Mouse (Mus musculus) cortical plate, adult 2 months (tissue): ENCODE data around the gene Comp. TPM values are rescaled to one million over a fixed set of nuclear protein-coding genes. Genes with fewer than 3 reads are reported as not detected.

Experiments used
- H3K27ac ChIP-seq: fragments of 200-500 bp; 2 replicates; pipeline ENCODE4 v1.5.1; 2012; ENCODE audit warnings: low read length, control low read depth, inconsistent platforms; ENCODE audit not compliant: insufficient read depth
- H3K4me1 ChIP-seq: fragments of 200-500 bp; 2 replicates; pipeline ENCODE4 v1.6.1; 2011; ENCODE audit warnings: low read length; ENCODE audit not compliant: control insufficient read depth, insufficient read depth
- H3K4me3 ChIP-seq: fragments of 200-500 bp; 2 replicates; pipeline ENCODE4 v1.5.1; 2011; ENCODE audit warnings: mild to moderate bottlenecking, low read length, control low read depth; ENCODE audit not compliant: insufficient read depth
- CTCF ChIP-seq: fragments of 200-500 bp; IDR thresholded peaks from 2 replicates; pipeline ENCODE4 v1.5.1; 2011; ENCODE audit warnings: mild to moderate bottlenecking, control low read depth, low read length; ENCODE audit not compliant: insufficient read depth; ENCODE audit errors: extremely low read depth
- POLR2A ChIP-seq: fragments of 200-500 bp; IDR thresholded peaks from 2 replicates; pipeline ENCODE4 v1.6.1; 2011; ENCODE audit warnings: mild to moderate bottlenecking, low read length, control low read depth; ENCODE audit not compliant: insufficient read depth; ENCODE audit errors: extremely low read depth
- polyA plus RNA-seq: library from polyadenylated mRNA; depleted of rRNA; stranded (reverse); fragments of >200 nt; gene quantifications from 2 replicates; pipeline ENCODE4 v1.2.3, GENCODE M21; 2012

The Comp gene
- polyA plus RNA-seq, 1 experiment, result 0.19 TPM

DNA sequence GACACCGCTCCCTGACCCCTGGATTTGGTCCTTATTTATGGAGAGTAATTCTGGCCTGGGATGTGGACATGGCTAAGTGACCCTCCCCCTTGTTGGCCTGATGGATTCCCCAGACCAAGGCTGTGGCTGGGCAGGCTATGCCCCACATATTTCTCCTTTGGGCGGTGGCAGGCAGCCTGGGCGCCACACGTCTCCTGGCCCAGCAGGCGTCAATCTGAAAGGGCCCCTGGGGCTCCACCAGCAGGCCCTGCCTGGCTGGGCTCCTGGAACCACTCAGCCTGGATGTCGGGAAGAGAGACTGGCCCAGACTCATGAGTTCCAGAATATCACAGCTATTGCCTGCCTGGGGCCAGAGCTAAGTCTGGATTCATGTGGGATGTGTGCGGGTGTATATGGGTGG lies 2.9 kb upstream of the Comp start:
- no peaks in the 10 kb centered on the region for H3K4me1 ChIP-seq
- no peak overlapping the region for H3K4me3 ChIP-seq
- TF ChIP-seq POLR2A, result no peak
- TF ChIP-seq CTCF, result no peak
- no peak overlapping the region for H3K27ac ChIP-seq

GRCm38 (mm10) chr8:70371951-70372350 lies 1.4 kb upstream of the Comp start:
- no peak for TF ChIP-seq CTCF
- TF ChIP-seq POLR2A, result no peak
- Histone ChIP-seq H3K4me1 (no peaks in the 10 kb centered on the region), H3K4me3 (no peak overlapping the region), H3K27ac (no peak overlapping the region)

DNA sequence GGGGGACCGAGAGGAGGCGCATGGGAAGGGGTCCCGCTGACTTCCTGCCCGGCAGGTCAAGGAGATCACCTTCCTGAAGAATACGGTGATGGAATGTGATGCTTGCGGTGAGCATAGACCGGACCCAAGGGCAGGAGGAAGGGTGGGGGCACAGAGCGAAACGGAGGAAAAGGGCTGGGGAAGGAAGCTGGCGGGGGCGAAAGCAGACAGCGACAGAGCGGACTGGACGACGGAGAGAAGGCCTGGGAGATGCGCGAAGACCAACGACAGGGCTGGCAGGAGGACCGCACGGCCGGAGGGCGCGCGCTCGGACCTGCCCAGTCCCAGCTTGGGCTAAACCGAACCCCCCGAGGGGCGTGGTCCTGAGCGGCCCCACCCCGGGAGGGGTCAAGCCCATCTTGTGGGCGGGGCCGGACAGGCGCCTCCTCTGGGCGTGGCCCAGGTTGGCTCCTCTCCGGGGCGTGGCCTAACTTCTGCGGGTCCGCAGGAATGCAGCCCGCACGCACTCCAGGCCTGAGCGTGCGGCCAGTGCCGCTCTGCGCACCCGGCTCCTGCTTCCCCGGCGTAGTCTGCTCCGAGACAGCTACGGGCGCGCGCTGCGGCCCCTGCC lies 1.1 kb downstream of the Comp start:
- H3K27ac ChIP-seq, result no peak overlapping the region
- TF ChIP-seq POLR2A, result no peak
- TF ChIP-seq CTCF, result no peak
- no peaks in the 10 kb centered on the region for H3K4me1 ChIP-seq

DNA sequence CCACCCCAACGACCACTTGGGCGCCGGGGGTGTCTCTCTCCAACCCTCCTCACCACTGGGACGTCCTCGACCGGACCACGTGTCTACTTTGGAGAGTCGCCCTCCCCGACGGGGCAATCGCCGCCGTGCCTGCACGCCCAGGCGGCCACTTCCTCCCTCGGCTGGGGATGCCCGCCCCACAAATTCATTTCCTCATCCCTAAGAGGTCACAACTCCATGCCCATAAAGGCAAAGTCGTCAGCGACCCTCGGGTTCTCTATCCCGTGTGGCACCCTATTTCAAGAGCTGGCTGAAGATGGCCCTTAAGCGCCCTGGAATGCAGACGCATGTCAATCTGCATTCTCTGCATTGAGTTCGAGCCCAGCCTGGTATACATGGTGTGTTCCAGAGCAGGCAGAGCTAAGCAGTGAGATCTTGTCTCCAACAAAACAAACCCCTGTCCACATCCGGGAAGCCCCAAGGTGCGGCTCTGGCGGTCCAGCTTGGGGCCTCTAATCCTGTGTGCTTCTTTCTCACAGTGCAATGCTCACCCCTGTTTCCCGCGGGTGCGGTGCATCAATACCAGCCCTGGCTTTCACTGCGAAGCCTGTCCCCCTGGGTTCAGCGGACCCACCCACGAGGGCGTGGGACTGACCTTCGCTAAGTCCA lies 2.0 kb downstream of the Comp start:
- H3K27ac ChIP-seq, result no peak overlapping the region
- no peaks in the 10 kb centered on the region for H3K4me1 ChIP-seq
- H3K4me3 ChIP-seq, result no peak overlapping the region
- TF ChIP-seq POLR2A (no peak), CTCF (no peak)

More for the DNA sequence above, 1.1 kb downstream of the Comp start:
- 0 out of 2 replicates have a peak overlapping the region, but pooled peaks have one; percentile 4 for H3K4me3 ChIP-seq

DNA sequence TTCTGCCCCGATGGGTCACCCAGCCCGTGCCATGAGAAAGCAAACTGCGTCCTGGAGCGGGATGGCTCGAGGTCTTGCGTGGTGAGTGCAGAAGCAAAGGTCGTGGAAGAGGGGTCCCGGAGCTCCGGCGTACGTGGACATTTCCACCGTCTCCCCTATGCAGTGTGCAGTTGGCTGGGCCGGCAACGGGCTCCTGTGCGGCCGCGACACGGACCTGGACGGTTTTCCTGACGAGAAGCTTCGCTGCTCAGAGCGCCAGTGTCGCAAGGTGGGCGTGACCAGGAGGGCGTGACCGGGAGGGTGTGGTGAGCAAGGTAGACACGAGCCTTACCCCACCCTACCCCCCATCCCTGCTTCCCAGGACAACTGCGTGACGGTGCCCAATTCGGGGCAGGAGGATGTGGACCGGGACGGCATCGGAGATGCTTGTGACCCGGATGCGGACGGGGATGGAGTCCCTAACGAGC lies 3.0 kb downstream of the Comp start:
- Histone ChIP-seq H3K4me3 (no peak overlapping the region), H3K4me1 (no peaks in the 10 kb centered on the region), H3K27ac (no peak overlapping the region)
- TF ChIP-seq POLR2A (no peak), CTCF (no peak)

DNA sequence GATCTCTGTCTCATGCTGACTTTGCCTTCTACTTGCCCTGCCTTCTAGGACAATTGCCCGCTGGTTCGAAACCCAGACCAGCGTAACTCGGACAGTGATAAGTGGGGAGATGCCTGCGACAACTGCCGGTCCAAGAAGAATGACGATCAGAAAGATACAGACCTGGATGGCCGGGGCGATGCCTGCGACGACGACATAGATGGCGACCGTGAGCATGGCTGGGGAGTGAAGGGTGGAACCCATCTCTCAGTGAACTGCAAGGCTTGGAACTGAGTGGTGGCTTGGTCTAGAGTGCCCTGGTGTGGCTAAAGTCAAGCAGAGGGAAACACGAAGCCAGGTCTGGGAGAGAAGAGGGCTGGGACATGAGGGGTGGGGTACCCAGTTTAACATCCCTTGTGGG lies 3.7 kb downstream of the Comp start:
- TF ChIP-seq CTCF (no peak), POLR2A (no peak)
- no peaks in the 10 kb centered on the region for H3K4me1 ChIP-seq
- no peak overlapping the region for H3K27ac ChIP-seq
- H3K4me3 ChIP-seq, result no peak overlapping the region

- no peak overlapping the region for H3K27ac ChIP-seq
- H3K4me3 ChIP-seq, result no peak overlapping the region
Observed at GRCm38 (mm10) chr8:70380069-70380468, 6.7 kb downstream of the Comp start.

GRCm38 (mm10) chr8:70383287-70383686 lies 9.9 kb downstream of the Comp start:
- Histone ChIP-seq H3K4me1 (no peaks in the 10 kb centered on the region), H3K4me3 (no peak overlapping the region), H3K27ac (no peak overlapping the region)
- TF ChIP-seq POLR2A (no peak), CTCF (peak; percentile 82)

More at GRCm38 (mm10) chr8:70380069-70380468, 6.7 kb downstream of the Comp start:
- TF ChIP-seq CTCF (no peak), POLR2A (no peak)
- H3K4me1 ChIP-seq, result no peaks in the 10 kb centered on the region

GRCm38 (mm10) chr8:70389678-70390077 lies 16.3 kb downstream of the Comp start:
- TF ChIP-seq POLR2A, result no peak
- TF ChIP-seq CTCF, result no peak
- no peak overlapping the region for H3K4me3 ChIP-seq
- H3K4me1 ChIP-seq, result no peaks in the 10 kb centered on the region
- no peak overlapping the region for H3K27ac ChIP-seq

DNA sequence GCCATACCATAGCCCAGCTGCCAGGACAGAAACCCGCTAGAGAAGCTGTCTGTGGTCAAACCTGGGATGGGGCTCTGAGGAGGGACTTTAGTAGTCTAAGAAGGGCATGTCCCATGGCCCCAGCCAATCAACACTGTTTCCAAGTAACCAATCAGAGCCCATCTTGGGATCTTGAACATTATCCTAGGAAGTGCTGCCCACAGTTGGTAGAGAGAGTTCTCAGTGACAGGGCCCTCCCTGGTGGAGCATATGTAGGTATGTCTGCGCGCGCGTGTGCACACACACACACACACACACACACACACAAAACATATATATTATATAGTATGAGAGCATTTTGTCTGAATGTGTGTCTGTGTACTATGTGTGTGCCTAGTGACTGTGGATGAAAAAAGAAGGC lies 19.7 kb downstream of the Comp start:
- TF ChIP-seq CTCF, result no peak
- TF ChIP-seq POLR2A, result no peak
- no peaks in the 10 kb centered on the region for H3K4me1 ChIP-seq
- H3K27ac ChIP-seq, result no peak overlapping the region
- H3K4me3 ChIP-seq, result no peak overlapping the region
